Mouse (Mus musculus) A20 (cell line): ENCODE data around the gene Soga1.
A peak's percentile ranks its signal among the peaks of the same experiment; 100 is the strongest.

Experiments
- DNase-seq: peaks from one replicate; pipeline ENCODE4 v3.0.0-alpha.2; 2011; ENCODE audit warnings: low read depth, low spot score

Soga1 gene

DNA sequence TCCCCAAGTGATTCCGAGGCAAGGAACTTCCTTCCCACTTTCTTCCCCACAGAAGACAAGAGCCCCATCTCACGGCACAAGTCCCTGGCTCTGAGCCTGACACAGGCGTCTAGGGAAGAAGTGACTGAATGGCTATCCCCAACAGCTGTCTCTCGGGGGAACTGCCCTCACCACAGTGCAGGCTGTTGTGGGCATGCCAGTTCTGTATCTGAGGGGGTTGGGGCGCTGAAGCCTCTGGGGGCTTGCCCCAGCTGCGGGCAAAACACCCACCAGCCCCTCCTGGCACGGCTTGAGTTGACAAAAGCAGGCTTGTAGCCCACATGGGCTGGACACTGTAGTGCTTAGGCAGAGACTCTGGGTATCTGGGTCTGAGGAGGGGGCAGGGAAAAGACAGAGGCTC is 14.9 kb downstream of the Soga1 start:
- DNase-seq = peak; percentile 9

DNA sequence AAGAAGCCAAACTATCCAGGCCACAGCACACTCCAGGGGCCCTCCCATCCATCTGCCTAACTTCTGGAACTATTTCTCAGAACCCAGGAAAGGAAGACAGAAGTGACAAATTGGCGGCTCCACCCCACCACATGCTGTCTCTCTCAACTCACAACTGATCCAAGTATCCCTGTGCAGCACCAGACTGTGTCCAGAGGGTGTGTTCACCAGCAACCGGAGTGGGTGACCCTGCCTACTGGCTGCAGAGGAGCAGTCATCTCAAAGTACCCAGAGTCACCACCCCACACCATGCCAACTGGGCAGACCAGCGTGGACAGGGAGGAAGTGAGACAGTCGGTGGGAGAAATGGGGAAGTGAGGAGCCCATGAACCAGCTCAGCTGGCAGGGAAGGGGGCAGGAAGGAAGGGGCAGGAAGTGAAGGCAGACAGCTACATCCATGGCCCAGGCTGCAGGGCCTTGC is 15.8 kb downstream of the Soga1 start:
- peak; percentile 78 for DNase-seq

DNA sequence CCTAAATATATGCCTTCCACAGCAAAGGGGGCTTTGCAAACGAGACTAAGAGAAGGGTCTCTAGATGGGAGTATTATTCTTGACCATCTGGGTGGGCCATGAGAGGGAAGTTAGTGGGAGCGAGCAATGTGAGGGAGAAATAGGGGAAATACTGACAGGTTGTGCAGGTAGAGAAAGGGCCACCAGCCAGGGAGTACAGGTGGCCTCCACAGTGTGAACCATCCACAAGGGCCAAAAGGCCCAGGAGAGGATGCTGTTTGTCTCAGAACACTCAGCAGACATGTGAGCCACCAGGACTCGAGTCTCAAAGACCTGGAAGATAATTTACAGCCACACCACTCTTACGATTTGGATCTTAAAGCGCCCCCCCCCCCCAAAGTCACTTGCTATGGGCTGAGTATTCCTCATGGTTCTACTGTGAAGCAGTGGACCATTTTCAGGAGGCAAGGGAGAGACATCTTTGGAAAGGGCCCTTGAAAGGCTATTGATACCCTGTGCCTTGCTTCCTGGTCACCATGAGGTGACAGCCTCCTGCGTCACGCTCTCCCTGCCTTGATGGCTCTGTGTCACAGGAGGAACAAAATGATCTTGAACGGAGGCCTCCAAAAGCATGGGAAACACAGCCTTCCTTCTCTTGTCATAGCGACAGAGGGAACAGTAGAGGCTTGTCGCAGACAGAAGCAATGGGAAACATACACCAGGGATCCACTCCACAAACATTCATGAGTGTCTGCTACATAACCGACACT is 18.3 kb downstream of the Soga1 start:
- no peak for DNase-seq

DNA sequence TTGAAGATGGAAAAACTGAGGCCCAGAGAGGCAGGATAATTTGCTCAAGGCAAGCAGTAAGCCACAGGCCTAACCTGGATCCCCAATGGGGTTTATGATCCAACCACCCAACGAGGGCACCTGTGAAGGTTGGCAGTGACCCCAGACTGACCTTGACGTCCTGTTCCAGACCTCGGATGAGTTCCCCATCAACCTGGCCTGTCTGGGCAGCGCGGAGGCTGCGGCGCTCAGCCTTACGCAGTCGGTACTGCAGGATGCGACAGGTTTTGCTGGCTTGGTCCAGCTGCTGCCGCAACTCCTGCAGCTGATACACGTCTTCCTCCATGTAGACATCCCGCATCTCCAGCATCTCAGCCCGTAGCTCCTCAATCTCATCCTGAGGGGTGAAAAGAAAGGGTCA is 19.0 kb downstream of the Soga1 start:
- DNase-seq = no peak

DNA sequence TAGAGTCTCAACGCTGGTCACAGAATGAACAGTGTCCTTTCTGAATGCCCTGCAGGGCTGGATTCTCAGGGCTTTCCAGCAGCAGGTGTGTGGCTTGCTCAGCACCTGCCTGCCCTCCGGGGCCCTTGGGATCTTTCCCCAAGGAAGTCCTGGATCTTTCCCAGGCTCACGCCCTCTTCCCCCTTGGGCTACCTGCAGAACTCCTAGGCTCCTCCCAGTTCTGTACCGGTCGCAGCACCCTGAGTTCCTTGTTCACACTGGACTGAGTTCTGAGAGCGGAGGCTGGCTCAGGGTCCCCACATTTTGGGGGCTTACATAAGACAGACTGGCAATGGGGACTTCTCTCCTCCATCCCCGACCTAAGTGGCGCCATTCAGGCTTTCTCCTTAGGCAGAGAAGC is 19.9 kb downstream of the Soga1 start:
- DNase-seq = no peak

DNA sequence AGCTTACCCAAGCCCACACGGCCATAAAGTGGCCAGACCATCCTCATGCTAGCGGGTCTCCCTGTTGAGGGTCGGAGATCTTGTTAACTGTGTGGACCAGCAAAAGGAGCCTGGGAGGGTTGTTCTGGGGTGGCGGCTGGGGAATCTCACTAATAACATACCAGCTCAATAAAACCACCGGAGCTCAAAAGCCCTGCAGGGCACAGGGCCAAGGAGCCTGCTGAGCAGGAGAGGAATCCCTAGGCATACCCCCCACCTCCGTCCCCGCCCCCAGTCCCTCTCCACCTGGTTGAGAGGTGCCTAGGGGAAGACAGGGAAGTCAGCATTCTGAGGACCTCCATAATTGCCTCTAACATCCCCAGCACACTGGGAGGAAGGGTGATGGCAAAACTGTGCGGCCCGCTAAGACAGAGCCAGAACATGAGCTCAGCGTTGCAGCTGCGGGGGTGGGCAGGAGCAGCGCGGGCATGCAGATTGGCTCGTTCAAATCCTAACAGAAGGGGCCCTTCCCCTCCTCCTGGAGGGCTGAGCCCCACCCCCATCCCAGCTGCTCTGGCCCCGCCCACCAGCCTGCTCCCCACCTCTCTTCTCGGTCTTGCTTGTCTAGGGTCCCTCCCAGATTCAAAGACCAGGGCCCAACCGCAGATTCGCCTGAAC is 20.6 kb downstream of the Soga1 start:
- DNase-seq = no peak

DNA sequence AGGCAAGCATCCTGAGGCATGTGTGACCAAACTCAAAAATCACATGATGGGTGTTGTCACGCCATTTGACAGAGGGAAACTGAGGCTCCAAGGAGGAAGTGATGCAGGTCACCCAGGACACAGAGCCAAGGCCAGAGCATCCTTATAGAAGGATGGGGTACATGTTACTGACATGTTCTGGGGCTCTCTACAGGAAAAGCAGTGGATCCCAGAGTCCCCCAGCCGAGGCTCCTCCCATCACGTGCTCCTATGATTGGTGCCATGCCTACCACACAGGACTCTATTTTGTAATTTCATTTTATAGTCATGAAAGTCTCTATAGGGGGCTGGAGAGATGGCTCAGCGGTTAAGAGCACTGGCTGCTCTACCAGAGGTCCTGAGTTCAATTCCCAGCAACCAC is 21.3 kb downstream of the Soga1 start:
- DNase-seq = no peak

DNA sequence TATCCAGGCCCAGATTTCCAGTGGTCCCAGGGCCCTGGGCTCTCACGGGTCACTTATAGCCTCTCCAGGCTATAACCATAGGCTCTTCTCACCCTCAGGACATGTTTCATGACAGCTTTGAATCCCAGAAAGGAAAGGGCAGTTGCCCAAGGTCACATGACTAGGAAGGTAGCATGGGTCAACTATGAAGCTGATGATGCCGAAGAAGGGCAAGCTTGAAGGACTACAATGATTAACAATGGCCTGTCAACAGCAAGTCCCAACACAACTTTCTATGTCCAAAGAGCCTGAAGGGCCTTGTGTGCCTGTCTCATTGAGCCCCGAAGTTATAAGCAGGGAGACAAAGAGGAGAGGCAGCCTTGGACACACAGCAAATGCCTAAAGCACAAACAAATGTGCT is 21.9 kb downstream of the Soga1 start:
- no peak for DNase-seq

DNA sequence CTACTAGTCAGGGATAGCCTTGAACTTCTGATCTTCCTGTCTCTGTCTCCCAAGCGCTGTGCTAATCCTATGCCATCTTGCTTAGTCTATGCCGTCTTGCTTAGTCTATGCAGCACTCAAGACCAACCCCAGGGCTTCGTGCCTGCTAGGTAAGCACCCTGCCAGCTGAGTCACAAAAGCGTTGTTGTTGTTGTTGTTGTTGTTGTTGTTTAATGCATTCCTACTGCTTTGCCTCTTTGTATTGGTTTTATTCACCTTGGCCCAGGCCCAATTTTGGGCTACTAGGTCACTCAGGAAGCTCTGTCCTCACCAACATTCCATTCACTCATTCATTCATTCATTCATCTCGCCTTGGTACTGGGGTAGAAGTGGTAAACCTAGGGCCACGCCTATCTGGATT is 23.3 kb downstream of the Soga1 start:
- DNase-seq = no peak

DNA sequence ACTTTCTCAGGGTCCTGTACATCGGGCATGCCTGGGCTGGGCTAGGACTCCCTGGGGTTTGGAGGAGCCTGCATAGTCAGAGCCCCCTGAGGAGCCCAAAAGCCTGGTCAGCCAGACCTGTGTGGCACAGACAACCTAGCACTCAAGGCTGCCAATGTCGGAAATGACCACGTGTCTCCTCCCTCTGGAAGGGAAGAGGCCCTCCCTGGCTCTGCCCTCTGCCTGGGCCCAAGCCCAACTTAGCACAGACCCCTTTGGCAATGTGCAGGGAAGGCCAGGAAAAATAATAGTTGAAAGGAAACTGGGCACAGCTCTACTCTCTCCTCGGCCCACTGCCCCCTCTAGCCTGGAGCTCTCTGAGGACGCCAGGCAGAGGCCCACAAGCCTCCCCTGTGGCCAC is 24.2 kb downstream of the Soga1 start:
- no peak for DNase-seq

DNA sequence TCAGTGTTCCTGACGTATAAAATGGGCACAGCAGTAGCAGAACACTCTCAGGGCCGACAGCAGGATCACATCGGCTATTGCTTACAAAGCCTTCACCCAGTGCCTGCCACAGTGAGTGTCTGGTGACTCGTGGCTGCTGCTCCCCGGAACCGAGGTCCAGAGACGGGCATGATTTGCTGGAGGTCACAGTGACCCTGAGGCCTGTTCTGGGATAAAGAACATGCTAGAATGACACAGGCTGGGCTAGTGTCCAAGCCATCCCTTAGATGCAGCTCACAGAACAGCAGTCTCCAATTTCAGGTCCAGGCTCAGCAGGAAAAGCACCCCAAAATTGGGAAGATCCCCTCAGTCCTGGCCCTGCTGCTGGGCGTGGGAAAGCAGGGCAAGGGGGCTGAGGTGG is 24.8 kb downstream of the Soga1 start:
- no peak for DNase-seq

DNA sequence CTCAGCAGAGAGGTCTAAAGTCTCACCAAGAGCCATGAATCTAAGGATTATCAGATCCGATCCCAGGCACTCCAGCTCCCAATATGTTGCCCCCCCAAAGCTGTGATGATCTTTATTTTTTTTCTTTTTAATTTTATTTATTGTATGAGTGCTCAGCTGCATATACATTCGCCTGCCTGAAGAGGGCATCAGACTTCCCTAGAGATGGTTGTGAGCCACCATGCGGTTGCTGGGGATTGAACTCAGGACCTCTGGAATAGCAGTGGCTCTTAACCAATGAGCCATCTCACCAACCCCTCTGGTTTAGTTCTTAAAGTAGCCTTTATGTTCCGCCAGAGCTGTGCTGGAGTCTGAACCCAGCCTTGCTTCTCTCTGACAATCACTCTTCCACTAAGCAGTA is 25.3 kb downstream of the Soga1 start:
- DNase-seq = peak; percentile 27

DNA sequence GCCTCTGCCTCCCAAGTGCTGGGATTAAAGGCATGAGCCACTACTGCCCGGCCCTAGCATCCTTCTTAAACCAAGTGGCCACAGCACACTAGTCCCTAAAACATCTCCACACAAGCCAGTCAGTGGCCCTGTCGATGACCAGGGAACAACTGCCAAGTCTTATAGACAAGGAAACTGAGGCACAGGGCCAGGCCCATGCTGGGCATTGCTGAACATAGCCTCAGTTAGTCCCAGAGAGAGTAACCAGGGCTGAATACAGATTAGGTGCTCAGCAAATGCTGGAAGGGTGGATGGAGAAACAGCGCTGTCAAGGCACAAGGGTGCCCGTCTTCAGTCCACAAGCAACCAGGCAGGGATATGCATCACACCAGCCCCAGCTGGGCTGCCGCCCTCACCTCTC is 25.9 kb downstream of the Soga1 start:
- no peak for DNase-seq

DNA sequence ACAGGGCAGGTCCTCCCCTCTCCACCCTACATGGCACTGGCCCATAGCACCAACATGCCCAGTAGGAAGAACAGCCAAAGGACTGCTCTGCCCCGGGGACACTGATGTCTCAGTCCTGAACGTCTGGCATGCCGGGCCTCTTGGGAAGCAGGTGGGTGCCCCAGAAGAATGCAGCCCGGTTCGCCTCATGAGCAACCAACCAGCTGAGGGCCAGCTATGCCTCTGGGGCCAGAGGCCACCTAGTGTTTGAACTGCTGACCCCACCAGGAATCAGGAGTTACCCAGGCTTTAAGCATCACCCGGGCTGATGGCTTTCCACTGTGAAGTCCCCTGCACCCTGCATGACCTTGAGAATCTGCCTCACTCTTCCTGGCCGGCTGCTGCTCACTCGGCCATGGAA is 26.6 kb downstream of the Soga1 start:
- no peak for DNase-seq

DNA sequence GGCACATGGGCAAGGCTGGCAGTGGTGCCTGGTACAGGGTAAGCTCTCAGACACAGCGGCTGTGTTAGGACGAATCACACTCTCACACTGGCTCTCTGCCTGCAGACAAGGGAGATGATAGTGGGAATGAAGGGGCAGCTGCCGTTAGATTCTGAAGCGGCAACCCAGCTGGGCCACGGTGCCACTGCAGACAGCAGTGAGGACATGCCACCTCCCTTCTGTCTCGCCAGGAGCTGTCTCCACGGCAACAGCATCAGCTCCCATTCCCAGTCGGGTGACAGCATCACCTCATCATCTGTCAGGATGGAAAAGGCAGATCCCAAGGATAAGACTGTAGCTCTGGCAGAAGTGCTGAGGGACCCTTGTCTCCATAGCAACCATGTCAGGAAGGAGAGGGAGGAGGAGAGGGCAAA is 29.2 kb downstream of the Soga1 start:
- no peak for DNase-seq

DNA sequence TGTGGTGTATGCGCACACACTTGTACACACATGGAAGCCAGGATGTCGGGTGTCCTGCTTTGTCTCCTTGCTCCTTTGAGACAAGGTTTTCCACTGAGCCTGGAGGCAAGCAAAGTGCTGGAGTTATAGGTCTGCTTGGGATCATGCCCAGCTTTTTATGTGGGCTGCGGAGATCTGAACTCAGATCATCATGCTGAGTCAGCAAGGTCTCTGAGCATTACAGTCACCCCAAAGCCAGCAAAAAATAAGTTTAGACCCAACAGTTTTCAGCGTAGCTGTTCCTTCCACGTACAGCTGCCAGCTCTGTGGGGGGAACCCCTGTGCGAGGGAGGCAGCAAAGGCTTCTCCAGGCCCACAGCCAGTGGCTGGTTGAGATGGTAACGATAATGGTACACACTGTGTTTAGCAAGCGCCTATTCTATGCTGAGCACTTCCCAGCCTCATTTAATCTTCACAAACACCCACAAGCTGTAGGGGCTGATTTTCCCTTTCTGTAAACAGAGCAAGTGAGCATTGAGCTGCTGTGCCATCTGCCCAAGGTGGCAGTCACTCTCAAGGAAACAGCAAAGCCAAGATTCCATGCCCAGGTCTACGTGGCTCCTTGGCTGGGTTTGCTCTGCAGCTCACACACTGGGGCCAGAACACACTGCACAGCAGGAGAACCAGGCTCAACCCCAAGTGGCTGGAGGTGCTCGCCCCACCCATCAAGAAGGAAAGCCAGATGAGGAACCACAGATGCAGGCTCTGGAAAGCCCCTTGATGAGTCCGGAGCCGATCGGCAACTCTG is 30.5 kb downstream of the Soga1 start:
- DNase-seq = peak; percentile 82

DNA sequence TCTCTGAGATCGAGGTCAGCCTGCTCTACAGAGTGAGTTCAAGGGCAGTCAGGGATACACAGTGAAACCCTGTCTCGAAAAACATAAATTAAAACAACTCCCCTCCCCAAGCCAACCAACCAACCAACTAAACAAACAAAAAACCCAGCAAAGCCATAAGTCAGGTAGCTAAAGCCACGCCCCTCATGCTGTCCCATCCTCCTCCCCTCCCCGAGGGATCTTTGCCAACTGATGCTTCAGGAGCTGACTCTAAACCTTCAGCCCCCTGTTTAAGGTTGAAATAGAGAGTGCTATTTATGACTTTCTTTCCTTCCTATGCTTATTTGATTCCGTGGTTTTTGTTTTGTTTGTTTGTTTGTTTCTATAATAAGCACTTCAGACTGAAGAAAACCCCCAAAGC is 32.1 kb downstream of the Soga1 start:
- no peak for DNase-seq

DNA sequence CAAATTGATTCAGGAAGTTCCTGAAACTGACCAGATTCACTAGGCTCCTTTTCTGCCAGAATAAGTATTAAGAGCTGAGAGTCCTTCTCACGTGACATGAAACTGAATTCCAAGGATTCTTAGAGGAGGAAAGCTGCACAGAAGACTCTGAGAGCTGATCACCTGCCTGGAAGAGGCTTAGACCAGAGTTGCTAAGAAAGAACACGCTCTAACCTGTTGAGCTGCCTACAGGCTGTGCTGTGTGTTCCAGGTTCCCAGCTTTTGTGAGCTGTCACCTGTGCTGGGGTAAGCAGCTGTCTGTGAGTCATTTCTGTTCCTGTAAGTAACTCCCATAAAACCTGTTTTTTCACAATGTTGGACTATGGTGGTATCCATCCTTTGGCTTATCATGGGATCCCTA is 33.1 kb downstream of the Soga1 start:
- DNase-seq = no peak

DNA sequence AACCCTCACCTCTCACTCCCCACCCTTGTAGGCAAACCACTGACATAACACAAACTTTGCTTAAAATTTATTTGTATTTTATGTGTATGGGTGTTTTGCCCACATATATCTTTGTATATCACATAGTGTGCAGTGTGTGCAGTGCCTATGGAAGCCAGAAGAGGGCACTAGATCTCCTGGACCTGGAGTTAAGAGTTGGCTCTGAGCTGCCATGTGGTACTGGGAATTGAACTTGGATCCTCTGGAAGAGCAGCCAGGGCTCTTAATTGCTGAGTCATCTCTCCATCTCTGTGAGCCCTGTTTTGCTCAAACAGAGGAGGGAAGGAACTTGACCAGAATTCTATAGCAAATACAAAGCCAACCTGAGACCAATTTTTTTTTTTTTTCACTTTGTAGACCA is 35.1 kb downstream of the Soga1 start:
- peak; percentile 35 for DNase-seq

DNA sequence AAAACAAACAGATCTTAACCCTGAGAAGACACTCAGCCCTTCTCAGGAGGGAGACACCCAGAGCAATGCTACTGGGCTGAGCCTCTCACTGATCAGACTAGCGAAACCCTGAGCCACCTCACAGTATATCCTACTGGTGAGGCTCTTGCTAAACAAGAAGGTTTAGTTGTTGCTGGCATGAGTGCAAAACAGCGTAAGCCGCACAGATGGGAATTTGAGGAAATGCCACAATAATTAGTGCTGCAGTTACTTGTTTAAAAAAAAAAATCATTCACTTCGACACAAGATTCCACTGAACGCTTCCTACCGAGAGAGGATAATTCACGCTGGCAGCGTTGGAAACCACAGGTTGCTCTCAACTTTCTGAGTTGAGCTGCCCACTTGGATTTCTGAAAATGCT is 35.5 kb downstream of the Soga1 start:
- DNase-seq = no peak

DNA sequence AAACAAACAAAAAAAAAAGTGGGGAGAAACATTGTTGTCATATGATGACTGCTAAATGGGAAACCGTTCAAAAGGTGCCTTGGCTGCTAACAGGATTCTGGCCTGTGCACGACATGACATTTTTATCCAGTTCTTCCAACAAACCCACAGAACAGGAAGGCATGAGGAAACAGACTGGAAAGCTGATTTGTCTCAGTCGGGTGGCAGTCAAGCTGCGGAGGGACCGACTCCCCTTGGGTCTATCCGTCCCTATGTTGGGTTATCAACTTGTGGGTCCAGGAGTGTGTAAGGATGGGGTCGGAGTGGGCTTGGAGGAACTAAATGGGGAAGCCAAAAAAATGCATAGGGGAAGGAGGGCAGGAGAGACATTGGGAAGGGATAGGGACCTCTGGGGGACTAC is 37.6 kb downstream of the Soga1 start:
- no peak for DNase-seq

DNA sequence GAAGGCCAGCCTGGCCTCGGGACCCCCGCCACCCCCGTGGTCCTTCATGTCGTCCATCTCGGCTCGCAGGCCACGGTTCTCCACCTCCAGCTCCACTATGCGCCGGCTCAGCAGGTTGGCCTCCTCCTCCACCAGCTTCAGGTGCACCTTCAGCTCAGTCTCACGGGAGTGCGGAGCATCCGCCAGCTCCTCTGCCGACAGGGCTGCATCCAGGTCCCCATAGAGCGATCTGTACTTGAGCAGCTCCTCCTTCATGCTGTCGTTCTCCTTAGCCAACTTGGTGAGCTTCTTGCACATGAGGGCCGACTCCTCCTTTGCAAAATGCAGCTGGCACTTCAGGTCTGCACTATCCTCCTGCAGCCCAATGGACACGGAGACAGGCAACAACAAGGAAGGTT is 38.4 kb downstream of the Soga1 start:
- DNase-seq = no peak
